Mouse (Mus musculus) neural tube, embryonic 13.5 days (tissue): ENCODE results near the gene Naga. TPM values are rescaled to one million over a fixed set of nuclear protein-coding genes. Genes with fewer than 3 reads are reported as not detected.

Source experiments
- ATAC-seq: fragments of 200-750 bp; cut with Nextera tagmentation; 2 replicates; pipeline ENCODE4 v1.8.0; 2017; ENCODE audit warnings: low read depth, mild to moderate bottlenecking, moderate TSS enrichment, moderate library complexity
- H3K27ac ChIP-seq: fragments of 300-500 bp; sonication (generic); replicated peaks from 2 replicates; pipeline ENCODE4 v1.5.1; 2015; ENCODE audit warnings: moderate library complexity, mild to moderate bottlenecking, inconsistent platforms
- H3K27me3 ChIP-seq: fragments of 300-500 bp; sonication (generic); 2 replicates; pipeline ENCODE4 v1.6.1; 2015; ENCODE audit warnings: mild to moderate bottlenecking, inconsistent platforms
- H3K36me3 ChIP-seq: fragments of 300-500 bp; sonication (generic); 2 replicates; pipeline ENCODE4 v1.6.1; 2015; ENCODE audit warnings: mild to moderate bottlenecking, inconsistent platforms
- H3K4me1 ChIP-seq: fragments of 300-500 bp; sonication (generic); replicated peaks from 2 replicates; pipeline ENCODE4 v1.6.1; 2015; ENCODE audit warnings: inconsistent platforms
- H3K4me2 ChIP-seq: fragments of 300-500 bp; sonication (generic); 2 replicates; pipeline ENCODE4 v1.6.1; 2015; ENCODE audit warnings: inconsistent platforms, mild to moderate bottlenecking, moderate library complexity
- H3K4me3 ChIP-seq: fragments of 300-500 bp; sonication (generic); 2 replicates; pipeline ENCODE4 v1.5.1; 2015; ENCODE audit warnings: mild to moderate bottlenecking, inconsistent platforms
- H3K9ac ChIP-seq: fragments of 300-500 bp; sonication (generic); 2 replicates; pipeline ENCODE4 v1.6.1; 2015; ENCODE audit warnings: moderate library complexity, mild to moderate bottlenecking, inconsistent platforms
- H3K9me3 ChIP-seq: fragments of 300-500 bp; sonication (generic); 2 replicates; pipeline ENCODE4 v1.6.1; 2016; ENCODE audit warnings: inconsistent platforms
- WGBS: fragments of 180-500 bp; shearing (Covaris S2); methylation state at CpG from one replicate; pipeline ENCODE4 v1.1.7; 2015; 5-methylcytosine and 5-hydroxymethylcytosine counted together
- polyA plus RNA-seq: library from polyadenylated mRNA; unstranded; fragments of >200 nt; fragmentation: Nextera tagmentation; extraction: Ambion mirVana; gene quantifications from 2 replicates; pipeline ENCODE4 v1.2.1, GENCODE M21; 2015

The Naga gene
- polyA plus RNA-seq, 1 experiment from 2014 or later, result 26.5 TPM

DNA sequence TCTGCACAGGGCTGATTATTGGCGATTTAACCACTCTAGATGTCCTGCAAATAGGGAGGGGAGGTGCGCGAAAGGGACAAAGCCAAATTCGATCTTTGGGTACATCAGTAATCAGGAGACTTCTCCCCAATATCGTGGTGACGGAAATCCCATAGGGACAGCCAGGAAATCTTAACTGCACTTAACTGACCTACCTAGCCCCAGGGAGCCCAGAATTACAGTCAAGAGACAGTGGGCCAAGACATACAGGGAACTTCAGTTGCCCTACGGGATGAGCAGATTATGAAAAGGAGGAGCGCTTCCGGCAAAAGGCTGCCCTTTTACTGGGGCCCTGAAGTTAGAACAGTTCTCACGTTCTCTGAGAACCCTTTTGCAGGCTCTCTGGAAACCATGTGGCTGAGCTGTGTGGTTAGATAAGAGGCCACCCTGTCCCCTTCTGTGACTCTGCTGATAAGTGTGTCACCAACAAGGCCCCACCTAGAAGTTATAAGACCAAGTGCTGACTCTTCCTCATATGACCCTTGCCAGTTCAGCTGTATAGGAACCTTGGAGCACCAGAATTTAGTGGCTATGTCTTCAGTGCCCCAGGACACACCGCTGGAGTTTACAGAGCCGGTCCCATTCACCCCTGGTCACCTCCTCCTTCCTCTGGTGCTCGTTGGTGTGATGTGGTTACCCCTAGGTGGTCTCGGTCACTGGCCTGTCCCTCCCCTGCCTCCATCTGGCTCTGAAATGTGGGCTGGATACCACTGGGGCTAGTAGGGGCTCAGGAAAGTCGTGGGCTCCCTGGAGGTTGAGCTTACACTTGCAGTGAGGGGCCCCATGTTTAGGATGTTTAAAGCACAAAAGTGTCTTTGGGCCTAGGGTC lies 3.2 kb upstream of the Naga start:
- no peaks in the 10 kb centered on the region for H3K9me3 ChIP-seq
- H3K4me1 ChIP-seq, result peaks cover 36% of the 10 kb centered on the region
- ATAC-seq, result no peak
- H3K27me3 ChIP-seq, result peaks cover 25% of the 10 kb centered on the region
- peak overlapping the region; percentile 28; the same call in 1 of the 2 replicates for H3K27ac ChIP-seq
- peak overlapping the region; percentile 34; the same call in 1 of the 2 replicates for H3K4me3 ChIP-seq
- WGBS, result 68% methylated on average over 15 of the region's 15 CpGs
- H3K9ac ChIP-seq, result peak overlapping the region; percentile 65
- peak overlapping the region; percentile 54 for H3K4me2 ChIP-seq
- H3K36me3 ChIP-seq, result no peaks in the 10 kb centered on the region

DNA sequence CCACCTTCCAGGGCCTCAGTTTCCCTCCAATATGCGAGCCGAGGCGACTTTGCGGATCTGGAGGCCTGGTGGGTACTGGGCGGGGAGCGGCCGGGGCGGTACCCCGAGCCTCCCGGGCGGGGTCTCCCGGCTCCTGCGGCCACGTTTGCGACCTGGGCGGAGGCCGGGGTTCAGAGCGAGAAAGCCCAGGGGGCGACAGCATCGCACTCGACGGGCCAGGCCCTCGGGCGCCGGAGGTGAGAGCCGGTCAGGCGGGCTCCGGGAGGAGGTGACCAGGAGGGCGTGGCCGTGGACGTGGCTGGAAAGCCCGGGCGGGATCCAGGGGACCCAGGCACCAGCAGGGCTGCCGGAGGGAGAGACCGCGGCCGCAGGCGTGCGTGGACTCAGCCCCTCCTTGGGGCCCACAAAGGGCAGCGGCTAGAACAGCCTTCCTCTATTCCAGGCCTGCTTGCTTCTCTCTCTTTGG lies 2.3 kb upstream of the Naga start:
- Histone ChIP-seq H3K4me1 (peaks cover 39% of the 10 kb centered on the region), H3K36me3 (no peaks in the 10 kb centered on the region; the same call in 1 of the 2 replicates), H3K27me3 (peaks cover 25% of the 10 kb centered on the region), H3K4me2 (peak overlapping the region; percentile 54), H3K9me3 (no peaks in the 10 kb centered on the region), H3K9ac (peak overlapping the region; percentile 65), H3K27ac (peak overlapping the region; percentile 28; the same call in 1 of the 2 replicates), H3K4me3 (peak overlapping the region; percentile 34)
- ATAC-seq, result no peak
- 3% methylated on average over 31 of the region's 40 CpGs for WGBS

DNA sequence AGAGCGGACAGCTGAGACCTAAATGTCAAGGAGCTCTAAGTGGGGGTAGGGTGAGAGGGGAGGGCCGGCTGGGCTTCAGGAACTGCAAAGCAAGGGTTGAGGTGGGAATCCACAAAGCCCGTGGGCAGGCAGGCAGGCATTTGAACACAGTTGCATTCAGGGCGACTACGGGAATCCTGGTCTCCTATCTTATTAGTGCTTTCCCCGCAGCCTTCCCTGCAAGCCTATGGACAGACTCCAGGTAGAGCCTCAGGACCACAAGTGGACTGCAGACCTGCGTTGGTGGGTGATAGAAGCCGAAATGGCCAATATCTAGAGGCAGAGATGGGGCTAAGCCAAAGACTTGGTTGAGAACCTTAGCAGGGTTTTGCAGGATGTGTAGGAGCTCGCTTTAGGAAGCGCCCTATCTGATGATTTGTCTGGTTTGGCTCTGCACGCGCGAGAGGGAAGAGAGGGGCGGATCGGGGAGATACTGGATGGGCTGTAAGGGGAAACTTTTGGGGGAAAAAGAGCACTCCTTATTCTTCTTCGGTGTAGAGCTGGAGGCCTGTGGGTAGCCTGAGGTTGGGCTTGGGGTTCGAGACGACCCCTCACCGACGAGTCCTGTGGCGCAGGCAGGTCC lies 1.8 kb upstream of the Naga start:
- Histone ChIP-seq H3K9me3 (no peaks in the 10 kb centered on the region), H3K36me3 (peaks cover 4% of the 10 kb centered on the region), H3K4me3 (peak overlapping the region; percentile 34), H3K27me3 (peaks cover 25% of the 10 kb centered on the region), H3K4me2 (peak overlapping the region; percentile 54), H3K9ac (peak overlapping the region; percentile 65), H3K27ac (peak overlapping the region; percentile 28; the same call in 1 of the 2 replicates), H3K4me1 (peaks cover 39% of the 10 kb centered on the region)
- ATAC-seq, result no peak
- whole genome bisulfite sequencing, result 47% methylated on average over 21 of the region's 21 CpGs

DNA sequence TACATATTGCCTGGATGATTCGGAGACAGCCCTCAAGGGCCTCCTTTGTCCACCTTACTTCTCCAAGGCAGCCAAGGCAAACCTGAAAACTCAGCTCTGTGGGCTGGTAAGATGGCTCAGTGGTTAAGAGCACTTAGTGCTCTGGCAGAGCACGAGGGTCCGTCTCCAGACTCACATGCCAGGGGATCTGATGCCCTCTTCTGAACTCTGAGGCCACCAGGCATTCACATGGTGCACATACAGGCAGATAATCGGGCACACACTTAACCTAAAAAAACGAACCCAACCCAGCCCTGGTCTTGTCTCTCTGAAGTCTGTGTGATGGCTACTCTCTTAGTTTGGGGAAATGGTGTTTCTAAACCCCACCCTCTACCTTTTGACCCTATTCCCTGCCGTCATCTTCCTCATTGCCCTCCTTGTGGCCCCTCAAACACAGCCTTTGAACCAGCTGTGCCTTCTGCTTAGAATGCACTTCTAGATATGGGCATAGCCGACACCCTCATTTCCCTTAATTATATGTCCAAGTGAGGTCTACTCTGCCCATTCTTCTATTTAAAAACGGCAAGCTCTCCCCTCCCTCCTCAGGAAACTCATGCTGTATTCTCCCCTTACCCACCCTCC lies 1.0 kb upstream of the Naga start:
- Histone ChIP-seq H3K4me3 (no peak overlapping the region), H3K27me3 (peaks cover 25% of the 10 kb centered on the region), H3K36me3 (peaks cover 12% of the 10 kb centered on the region), H3K4me2 (0 out of 2 replicates have a peak overlapping the region, but pooled peaks have one; percentile 65), H3K27ac (no peak overlapping the region; the same call in 1 of the 2 replicates), H3K9me3 (no peaks in the 10 kb centered on the region), H3K4me1 (peaks cover 39% of the 10 kb centered on the region), H3K9ac (no peak overlapping the region)
- ATAC-seq, result no peak
- 78% methylated on average over 8 of the region's 8 CpGs for WGBS

DNA sequence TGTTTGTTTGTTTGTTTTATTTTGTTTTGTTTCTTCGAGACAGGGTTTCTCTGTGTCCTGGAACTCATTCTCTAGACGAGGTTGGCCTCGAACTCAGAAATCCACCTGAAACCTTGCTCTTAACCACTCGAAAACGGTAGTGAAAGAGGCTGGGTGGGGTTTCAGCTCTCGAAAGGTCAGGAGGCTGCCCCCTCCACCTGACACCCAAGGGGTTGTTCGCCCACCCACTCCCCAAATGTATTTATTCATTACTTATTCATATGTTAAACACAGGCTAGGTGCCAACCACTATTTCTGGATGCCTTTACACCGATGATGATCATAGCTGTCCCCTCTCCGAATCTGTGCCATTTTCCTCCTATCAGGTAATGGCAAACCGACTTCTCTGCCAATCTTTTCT lies 425 bp upstream of the Naga start:
- Histone ChIP-seq H3K36me3 (peaks cover 18% of the 10 kb centered on the region), H3K4me2 (peak overlapping the region; percentile 65), H3K27me3 (peaks cover 25% of the 10 kb centered on the region), H3K27ac (no peak overlapping the region), H3K4me3 (peak overlapping the region; percentile 58), H3K4me1 (peaks cover 39% of the 10 kb centered on the region), H3K9me3 (no peaks in the 10 kb centered on the region), H3K9ac (peak overlapping the region; percentile 73)
- WGBS, result 57% methylated on average over 10 of the region's 10 CpGs
- ATAC-seq, result no peak; the same call in 1 of the 2 replicates

DNA sequence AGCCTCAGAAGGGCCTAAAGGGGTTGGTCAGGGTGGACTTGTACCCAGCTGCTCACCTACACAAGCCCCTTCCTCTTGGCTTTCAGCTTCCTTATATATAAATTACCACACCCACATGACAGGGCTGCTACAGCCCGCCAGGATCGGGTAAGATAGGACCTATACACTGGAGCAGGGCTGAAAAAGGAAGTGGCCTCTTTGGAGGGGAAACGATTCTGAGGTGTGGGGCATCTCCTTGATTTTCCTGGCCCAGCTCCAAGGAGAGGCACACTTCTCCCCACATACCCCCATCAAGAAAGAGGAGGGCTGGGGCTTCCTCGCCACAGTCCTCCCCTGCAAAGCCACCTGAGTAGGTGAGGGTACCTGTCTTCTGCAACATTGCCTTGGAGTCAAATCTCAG lies 850 bp downstream of the Naga start:
- peaks cover 39% of the 10 kb centered on the region for H3K4me1 ChIP-seq
- 42% methylated on average over 4 of the region's 4 CpGs for WGBS
- ATAC-seq, result no peak
- H3K4me2 ChIP-seq, result peak overlapping the region; percentile 65
- H3K4me3 ChIP-seq, result peak overlapping the region; percentile 58
- H3K27ac ChIP-seq, result no peak overlapping the region
- peaks cover 25% of the 10 kb centered on the region for H3K27me3 ChIP-seq
- H3K36me3 ChIP-seq, result peaks cover 21% of the 10 kb centered on the region
- H3K9me3 ChIP-seq, result no peaks in the 10 kb centered on the region
- H3K9ac ChIP-seq, result peak overlapping the region; percentile 73

DNA sequence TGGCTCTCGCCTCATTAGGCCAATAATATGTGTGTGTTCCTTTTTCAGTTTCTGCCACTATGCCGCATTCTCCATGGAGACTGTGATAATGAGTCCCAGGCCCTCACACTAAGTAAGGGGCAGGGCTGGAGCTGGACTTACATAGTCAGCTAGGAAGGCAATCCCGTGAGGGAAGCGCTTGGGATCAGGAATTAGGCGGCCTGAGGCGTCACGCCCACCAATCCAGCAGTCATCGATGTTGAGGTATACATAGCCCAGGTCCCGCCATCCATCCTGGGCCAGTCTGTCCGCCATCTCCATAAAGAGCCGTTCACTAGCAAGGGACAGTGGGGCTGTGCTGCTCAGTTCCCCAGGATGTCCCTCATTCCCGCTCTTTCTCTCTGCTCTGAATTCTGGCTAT lies 2.1 kb downstream of the Naga start:
- peaks cover 26% of the 10 kb centered on the region for H3K36me3 ChIP-seq
- no peak overlapping the region for H3K4me3 ChIP-seq
- no peaks in the 10 kb centered on the region for H3K9me3 ChIP-seq
- ATAC-seq, result no peak
- peak overlapping the region; percentile 73; the same call in 1 of the 2 replicates for H3K9ac ChIP-seq
- WGBS, result 62% methylated on average over 12 of the region's 12 CpGs
- peak overlapping the region; percentile 9; the same call in 1 of the 2 replicates for H3K4me2 ChIP-seq
- H3K27ac ChIP-seq, result no peak overlapping the region
- H3K4me1 ChIP-seq, result peaks cover 32% of the 10 kb centered on the region
- peaks cover 19% of the 10 kb centered on the region for H3K27me3 ChIP-seq

DNA sequence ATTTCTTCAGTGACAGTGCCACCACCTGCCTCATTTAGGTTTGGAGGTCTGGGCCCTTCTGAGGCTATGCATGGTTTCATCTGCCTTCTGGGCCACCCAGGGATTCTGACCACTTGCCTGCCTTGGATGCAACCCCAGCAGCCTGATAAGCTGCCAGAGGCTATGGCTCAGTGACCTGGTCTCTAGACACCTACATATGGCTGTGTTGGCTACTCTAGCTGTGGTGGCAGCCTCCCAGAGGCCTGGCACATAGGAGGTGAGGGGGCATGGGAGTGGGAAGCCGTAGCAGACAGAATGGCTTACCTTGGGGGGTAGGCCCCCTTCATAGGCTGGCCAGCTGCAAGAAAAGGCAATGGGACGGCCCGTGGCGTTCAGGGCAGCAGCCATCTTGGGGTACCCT lies 3.5 kb downstream of the Naga start:
- H3K27ac ChIP-seq, result no peak overlapping the region
- H3K27me3 ChIP-seq, result peaks cover 8% of the 10 kb centered on the region
- no peak overlapping the region for H3K9ac ChIP-seq
- no peak overlapping the region for H3K4me2 ChIP-seq
- peaks cover 23% of the 10 kb centered on the region for H3K4me1 ChIP-seq
- H3K9me3 ChIP-seq, result no peaks in the 10 kb centered on the region
- ATAC-seq, result no peak
- no peak overlapping the region for H3K4me3 ChIP-seq
- WGBS, result 99% methylated on average over 4 of the region's 4 CpGs
- peaks cover 30% of the 10 kb centered on the region for H3K36me3 ChIP-seq

DNA sequence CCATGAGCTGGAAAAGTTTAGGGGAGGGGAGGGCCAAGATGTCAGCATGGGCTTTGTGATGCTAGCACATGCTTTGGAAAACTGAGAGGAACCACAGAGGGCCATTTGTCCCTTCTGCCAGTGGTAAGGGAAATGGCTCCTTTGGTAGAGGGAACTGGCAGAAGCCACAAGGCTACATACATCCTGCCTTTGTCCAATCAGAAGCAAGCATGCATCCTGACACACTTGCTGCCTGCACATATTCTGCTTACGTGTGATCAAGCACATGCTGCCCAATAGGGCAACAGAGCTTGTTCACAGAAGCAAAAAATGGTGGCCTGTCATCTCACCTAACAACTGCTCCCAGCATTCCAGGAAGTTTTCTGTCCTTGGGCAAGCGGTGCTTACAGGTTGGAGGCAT lies 13.3 kb downstream of the Naga start:
- ATAC-seq, result no peak
- Histone ChIP-seq H3K9ac (no peak overlapping the region), H3K4me1 (no peaks in the 10 kb centered on the region; the same call in 1 of the 2 replicates), H3K9me3 (no peaks in the 10 kb centered on the region), H3K27ac (no peak overlapping the region), H3K27me3 (no peaks in the 10 kb centered on the region), H3K4me2 (no peak overlapping the region), H3K4me3 (no peak overlapping the region), H3K36me3 (peaks cover 13% of the 10 kb centered on the region; the same call in 1 of the 2 replicates)
- WGBS, result 70% methylated on average over 2 of the region's 2 CpGs

DNA sequence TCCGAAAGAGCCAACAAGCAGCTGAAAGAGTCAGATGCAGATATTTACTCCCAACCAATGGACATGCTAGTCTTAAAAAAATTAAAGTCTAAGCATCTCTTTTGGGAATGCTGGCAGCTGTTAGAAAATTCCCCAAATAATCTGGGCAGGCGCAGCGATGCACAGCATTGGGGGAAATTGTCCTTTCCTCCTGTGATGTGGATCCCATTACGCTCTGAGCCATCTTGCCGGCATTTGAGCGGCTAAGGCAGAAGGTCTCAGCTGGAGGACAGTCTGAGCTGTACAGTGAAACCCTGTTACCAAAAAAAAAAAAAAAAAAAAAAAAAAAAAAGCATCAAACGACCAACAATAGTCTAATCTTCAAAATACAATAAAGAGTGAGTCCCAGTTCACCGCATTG lies 16.5 kb downstream of the Naga start:
- 68% methylated on average over 8 of the region's 8 CpGs for WGBS
- Histone ChIP-seq H3K4me2 (no peak overlapping the region), H3K36me3 (no peaks in the 10 kb centered on the region), H3K4me1 (no peaks in the 10 kb centered on the region; the same call in 1 of the 2 replicates), H3K4me3 (no peak overlapping the region), H3K27ac (no peak overlapping the region), H3K9me3 (no peaks in the 10 kb centered on the region), H3K9ac (no peak overlapping the region), H3K27me3 (no peaks in the 10 kb centered on the region)
- ATAC-seq, result no peak

DNA sequence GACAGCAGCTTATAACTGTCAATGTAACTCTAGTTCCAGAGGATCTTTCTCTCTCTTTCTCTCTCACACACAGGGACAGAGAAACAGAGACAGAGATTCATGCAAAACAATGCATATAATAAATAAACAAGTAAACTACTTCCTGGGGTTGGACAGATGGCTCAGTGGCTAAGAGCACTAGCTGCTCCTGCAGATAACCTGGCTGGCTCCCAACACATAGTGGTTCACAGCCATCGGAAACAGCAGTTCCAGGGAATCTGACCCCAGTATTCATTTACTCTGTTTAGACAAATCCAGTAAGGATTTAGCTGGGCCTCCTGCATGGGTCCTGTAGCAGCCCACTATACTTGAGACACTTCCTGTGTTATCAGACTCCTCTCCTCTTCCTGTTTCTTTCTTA lies 19.1 kb downstream of the Naga start:
- H3K27me3 ChIP-seq, result no peaks in the 10 kb centered on the region
- no peaks in the 10 kb centered on the region for H3K36me3 ChIP-seq
- no peaks in the 10 kb centered on the region; the same call in 1 of the 2 replicates for H3K4me1 ChIP-seq
- H3K9ac ChIP-seq, result no peak overlapping the region
- no peaks in the 10 kb centered on the region for H3K9me3 ChIP-seq
- H3K4me2 ChIP-seq, result no peak overlapping the region
- no peak for ATAC-seq
- H3K4me3 ChIP-seq, result no peak overlapping the region
- no peak overlapping the region for H3K27ac ChIP-seq
- 72% methylated on average over 1 of the region's 1 CpGs for WGBS

DNA sequence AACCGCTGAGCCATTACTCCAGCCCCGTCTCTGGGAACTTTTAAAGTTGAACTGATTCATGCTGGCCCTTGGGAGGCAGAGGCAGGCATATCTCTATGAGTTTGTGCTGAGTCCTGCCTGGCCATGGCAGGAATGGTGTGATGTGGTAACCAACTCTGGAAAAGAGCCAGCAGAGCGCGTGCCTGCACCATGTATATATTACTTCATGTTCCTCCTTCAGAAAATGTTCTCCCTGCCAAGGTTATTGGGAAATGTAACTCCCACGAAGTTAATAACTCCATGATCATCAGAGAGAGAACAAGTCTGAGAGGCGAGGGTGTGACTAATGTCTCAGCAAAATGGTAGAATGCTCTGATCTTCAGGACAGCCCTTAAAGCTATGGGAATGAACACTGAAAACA lies 20.9 kb downstream of the Naga start:
- Histone ChIP-seq H3K9me3 (no peaks in the 10 kb centered on the region), H3K4me2 (no peak overlapping the region), H3K4me3 (no peak overlapping the region), H3K4me1 (no peaks in the 10 kb centered on the region; the same call in 1 of the 2 replicates), H3K9ac (no peak overlapping the region), H3K27me3 (no peaks in the 10 kb centered on the region), H3K27ac (no peak overlapping the region), H3K36me3 (no peaks in the 10 kb centered on the region)
- 87% methylated on average over 6 of the region's 6 CpGs for whole genome bisulfite sequencing
- ATAC-seq, result no peak
